Mouse (Mus musculus) ES-Bruce4 (cell line): ENCODE measurements at regions not wholly inside any gene's neighbourhood (a gene's known extent, or its start where the extent isn't known, plus 50 kb on each side); places are given as distances from the start of the nearest gene placed in this dataset.
A peak's percentile ranks its signal among the peaks of the same experiment; 100 is the strongest.

Experiments used
- H3K27ac ChIP-seq: 2 replicates; pipeline ENCODE4 v1.5.1; 2012; ENCODE audit warnings: low read length, inconsistent platforms; ENCODE audit not compliant: insufficient read depth
- H3K27me3 ChIP-seq: 2 replicates; pipeline ENCODE4 v1.6.1; 2012; ENCODE audit warnings: mild to moderate bottlenecking, low read length, inconsistent platforms; ENCODE audit not compliant: control insufficient read depth, poor library complexity, insufficient read depth, severe bottlenecking
- H3K36me3 ChIP-seq: 2 replicates; pipeline ENCODE4 v1.6.1; 2012; ENCODE audit warnings: inconsistent platforms, mild to moderate bottlenecking, low read length, moderate library complexity; ENCODE audit not compliant: control insufficient read depth, poor library complexity, insufficient read depth, severe bottlenecking
- H3K4me1 ChIP-seq: one replicate; pipeline ENCODE4 v1.8.1; 2011; ENCODE audit warnings: low read length; ENCODE audit not compliant: control insufficient read depth, insufficient read depth
- H3K4me3 ChIP-seq: 2 replicates; pipeline ENCODE4 v1.5.1; 2011; ENCODE audit warnings: low read depth, mild to moderate bottlenecking, low read length
- H3K9ac ChIP-seq: 2 replicates; pipeline ENCODE4 v1.6.1; 2012; ENCODE audit warnings: low read depth, mild to moderate bottlenecking, inconsistent platforms; ENCODE audit not compliant: poor library complexity, severe bottlenecking
- H3K9me3 ChIP-seq: replicated peaks from 2 replicates; pipeline ENCODE4 v1.6.1; 2012; ENCODE audit warnings: mild to moderate bottlenecking, low read length, inconsistent platforms; ENCODE audit not compliant: control insufficient read depth, poor library complexity, insufficient read depth, severe bottlenecking
- CTCF ChIP-seq: IDR thresholded peaks from one replicate; pipeline ENCODE4 v1.8.1; 2011; ENCODE audit warnings: low read depth, low read length
- EP300 ChIP-seq: IDR thresholded peaks from 2 replicates; pipeline ENCODE4 v1.6.1; 2011; ENCODE audit warnings: low read depth, low read length; ENCODE audit not compliant: insufficient read depth
- POLR2A ChIP-seq: IDR thresholded peaks from one replicate; pipeline ENCODE4 v1.8.1; 2011; ENCODE audit warnings: low read length; ENCODE audit not compliant: insufficient read depth

DNA sequence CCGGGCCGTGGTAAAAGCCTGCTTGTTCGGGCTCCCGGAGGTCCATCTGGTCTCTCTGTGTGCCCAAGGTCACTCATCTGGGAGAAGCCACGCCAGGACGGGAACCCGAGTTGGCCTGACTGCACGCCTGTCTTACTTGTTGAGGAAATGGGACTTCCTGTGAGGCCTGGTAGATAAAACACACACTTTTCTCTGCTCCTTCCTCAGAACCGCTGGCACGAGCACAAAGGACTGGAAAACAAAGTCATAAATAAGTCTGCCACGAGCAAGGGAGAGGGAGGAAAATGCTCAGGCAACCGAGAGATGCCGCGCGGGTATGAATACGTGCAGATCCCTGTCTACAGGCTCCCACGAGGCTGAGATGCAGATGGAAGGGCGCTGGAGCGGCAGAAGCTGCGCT is 131.6 kb downstream of the Rybp start:
- H3K9ac ChIP-seq: peak overlapping the region; percentile 41

DNA sequence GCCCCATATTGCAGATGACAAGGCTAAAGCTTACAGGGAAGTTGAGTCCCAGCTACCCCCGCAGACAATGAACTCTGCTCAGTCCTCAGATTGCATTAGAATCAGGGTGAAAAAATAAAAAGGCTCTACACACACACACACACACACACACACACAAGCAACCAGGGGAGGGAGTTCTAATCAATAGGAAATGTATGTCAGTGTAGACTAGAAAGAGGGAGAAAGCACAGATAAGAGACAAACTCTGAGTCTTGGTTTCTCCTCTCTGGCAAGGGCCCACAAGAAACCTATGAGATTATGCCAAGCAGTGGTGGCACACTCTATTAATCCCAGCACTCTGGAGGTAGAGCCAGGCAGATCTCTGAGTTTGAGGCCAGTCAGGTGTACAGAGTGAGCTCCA is 135.8 kb downstream of the Rybp start:
- H3K27me3 ChIP-seq: no peaks in the 10 kb centered on the region

More for the DNA sequence above, 131.6 kb downstream of the Rybp start:
- Histone ChIP-seq H3K27ac (no peak overlapping the region), H3K4me1 (peaks cover 4% of the 10 kb centered on the region), H3K36me3 (no peaks in the 10 kb centered on the region), H3K9me3 (no peaks in the 10 kb centered on the region), H3K27me3 (no peaks in the 10 kb centered on the region), H3K4me3 (peak overlapping the region; percentile 46)
- TF ChIP-seq EP300 (no peak), CTCF (no peak), POLR2A (no peak)

DNA sequence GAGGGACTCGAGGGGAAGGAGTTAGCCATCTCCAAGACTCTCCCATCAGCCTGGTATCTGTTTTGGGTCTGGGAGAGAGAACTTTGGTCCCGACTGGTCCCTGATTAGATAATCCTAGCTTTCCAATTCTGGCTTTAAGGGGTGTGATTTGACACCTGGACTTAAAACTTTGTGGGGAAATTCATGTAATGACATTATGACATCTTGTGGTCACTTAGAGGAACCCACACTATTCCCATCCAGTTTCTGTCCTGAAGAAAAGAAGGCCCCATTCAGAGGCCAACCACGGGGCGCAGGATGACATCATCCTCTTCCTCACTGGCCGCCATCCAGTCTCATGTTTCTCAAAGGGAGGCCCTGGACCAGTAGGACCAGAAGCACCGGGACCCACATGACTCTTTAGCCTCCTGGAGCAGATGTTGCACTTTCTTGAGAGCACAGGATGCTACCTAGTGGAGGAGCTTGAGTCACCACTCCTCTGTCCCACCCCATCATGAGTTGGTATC is 136.5 kb downstream of the Rybp start:
- Histone ChIP-seq H3K9me3 (no peaks in the 10 kb centered on the region), H3K4me3 (no peak overlapping the region), H3K27me3 (no peaks in the 10 kb centered on the region), H3K9ac (no peak overlapping the region), H3K4me1 (no peaks in the 10 kb centered on the region), H3K36me3 (no peaks in the 10 kb centered on the region), H3K27ac (no peak overlapping the region)
- TF ChIP-seq EP300 (no peak), CTCF (no peak), POLR2A (no peak)

More for the DNA sequence above, 135.8 kb downstream of the Rybp start:
- H3K27ac ChIP-seq: no peak overlapping the region
- H3K36me3 ChIP-seq: no peaks in the 10 kb centered on the region
- no peak overlapping the region for H3K9ac ChIP-seq
- no peaks in the 10 kb centered on the region for H3K9me3 ChIP-seq
- TF ChIP-seq POLR2A (no peak), CTCF (no peak), EP300 (no peak)
- no peak overlapping the region for H3K4me3 ChIP-seq
- peaks cover 2% of the 10 kb centered on the region for H3K4me1 ChIP-seq

DNA sequence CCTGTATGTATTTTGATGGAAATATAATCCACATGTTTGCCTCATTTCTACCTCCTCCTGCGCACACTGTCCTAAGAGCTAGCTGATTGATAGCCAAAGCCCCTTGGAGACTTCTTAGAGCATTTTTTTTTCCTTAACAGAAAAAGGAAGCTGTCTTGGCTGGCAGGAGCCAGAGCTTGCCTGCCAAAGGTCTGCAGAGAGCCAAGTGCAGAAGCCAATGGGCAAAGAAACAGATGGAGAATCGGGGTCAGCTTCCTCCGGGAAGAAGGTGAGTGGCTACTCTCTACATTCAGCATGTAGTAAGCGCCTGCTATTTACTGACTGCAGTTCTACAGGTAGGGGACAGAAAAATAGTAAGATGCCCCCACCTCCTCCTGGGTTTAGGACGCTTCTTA is 137.8 kb downstream of the Rybp start:
- Histone ChIP-seq H3K9ac (no peak overlapping the region), H3K36me3 (no peaks in the 10 kb centered on the region), H3K27me3 (no peaks in the 10 kb centered on the region), H3K27ac (no peak overlapping the region), H3K4me1 (peaks cover 1% of the 10 kb centered on the region), H3K9me3 (no peaks in the 10 kb centered on the region), H3K4me3 (no peak overlapping the region)
- TF ChIP-seq EP300 (no peak), CTCF (no peak), POLR2A (no peak)

DNA sequence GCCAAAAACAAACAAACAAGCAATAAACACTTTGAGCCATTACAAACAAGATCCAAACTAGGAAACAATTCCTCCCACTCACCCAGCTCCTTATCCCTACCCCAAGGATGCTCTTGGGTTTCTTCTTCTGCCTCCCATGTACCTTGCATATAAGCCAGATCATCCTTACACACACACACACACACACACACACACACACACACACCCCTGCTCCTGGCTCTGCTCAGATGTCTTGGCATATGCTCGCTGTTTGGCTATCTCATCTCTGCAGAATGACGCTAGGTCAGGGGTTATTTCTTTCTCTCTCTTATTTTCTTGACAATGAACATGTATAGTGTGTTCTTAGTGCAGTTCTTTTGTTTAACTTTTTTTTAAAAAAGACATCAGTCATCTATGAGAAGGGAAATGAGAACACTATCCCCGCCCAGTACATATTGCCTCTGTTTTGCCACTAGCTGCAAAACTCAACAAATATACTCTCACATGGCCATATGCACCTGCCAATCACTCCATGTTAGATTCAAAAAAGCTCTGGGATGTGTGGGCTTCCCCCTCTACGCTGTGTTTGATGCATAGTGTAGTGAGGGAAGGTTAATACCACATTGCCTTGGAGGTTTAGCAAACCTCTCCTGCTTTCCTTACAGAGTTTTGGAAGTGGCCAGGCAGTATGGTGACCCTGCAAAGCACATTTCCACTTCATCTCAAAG is 138.4 kb downstream of the Rybp start:
- H3K9ac ChIP-seq: no peak overlapping the region
- no peak overlapping the region for H3K4me3 ChIP-seq
- H3K27me3 ChIP-seq: no peaks in the 10 kb centered on the region
- TF ChIP-seq CTCF (no peak), EP300 (no peak), POLR2A (no peak)
- no peak overlapping the region for H3K27ac ChIP-seq
- H3K36me3 ChIP-seq: no peaks in the 10 kb centered on the region
- H3K9me3 ChIP-seq: no peaks in the 10 kb centered on the region
- H3K4me1 ChIP-seq: peaks cover 2% of the 10 kb centered on the region

DNA sequence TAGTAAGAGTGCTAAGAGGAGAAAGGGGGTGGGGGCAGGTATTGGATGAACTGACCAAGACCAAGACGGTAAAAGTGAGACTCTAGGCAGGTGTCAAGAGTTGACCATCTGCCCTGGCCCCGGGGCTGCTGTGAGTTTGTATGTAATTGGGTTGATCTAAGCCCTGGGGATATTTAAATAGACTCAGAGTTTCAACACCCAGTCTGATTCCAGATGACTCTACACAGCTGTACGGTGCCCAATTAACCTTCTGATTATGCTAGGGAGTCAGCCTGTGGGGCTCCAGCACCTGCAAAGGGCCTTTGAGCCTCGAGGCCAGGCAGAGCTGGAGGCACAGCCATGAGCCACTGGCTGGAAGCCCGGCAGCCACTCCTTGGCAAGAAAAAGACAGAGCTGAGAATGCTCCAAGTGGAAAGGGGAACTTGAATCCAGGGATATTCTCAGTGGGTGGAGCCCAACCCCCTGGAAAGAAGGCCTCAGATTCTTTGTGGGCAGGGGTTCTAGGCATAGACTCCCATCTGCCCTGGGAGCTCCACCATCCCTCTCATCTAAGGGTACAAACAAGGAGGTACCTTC is 140.8 kb downstream of the Rybp start:
- no peak overlapping the region for H3K27ac ChIP-seq
- no peaks in the 10 kb centered on the region for H3K27me3 ChIP-seq
- H3K4me1 ChIP-seq: peaks cover 2% of the 10 kb centered on the region
- no peak overlapping the region for H3K4me3 ChIP-seq
- no peaks in the 10 kb centered on the region for H3K9me3 ChIP-seq
- TF ChIP-seq POLR2A: no peak
- no peak for TF ChIP-seq EP300
- no peak for TF ChIP-seq CTCF
- no peak overlapping the region for H3K9ac ChIP-seq
- H3K36me3 ChIP-seq: no peaks in the 10 kb centered on the region
